Mouse (Mus musculus) testis, adult 10 weeks (tissue): ENCODE results near the gene Sf3a2. TPM values are rescaled to one million over a fixed set of nuclear protein-coding genes. Genes with fewer than 3 reads are reported as not detected.

Source experiments
- polyA plus RNA-seq: library from polyadenylated mRNA; stranded (reverse); fragments of 350-450 nt; fragmentation: Illumina TruSeq; extraction: RNeasy Lipid Tissue Mini Kit (QIAGEN cat#74804); gene quantifications from one replicate; pipeline ENCODE4 v1.2.3, GENCODE M21; 2014; ENCODE audit warnings: low read depth, low replicate concordance

The Sf3a2 gene
- 5.3 TPM for polyA plus RNA-seq

DNA sequence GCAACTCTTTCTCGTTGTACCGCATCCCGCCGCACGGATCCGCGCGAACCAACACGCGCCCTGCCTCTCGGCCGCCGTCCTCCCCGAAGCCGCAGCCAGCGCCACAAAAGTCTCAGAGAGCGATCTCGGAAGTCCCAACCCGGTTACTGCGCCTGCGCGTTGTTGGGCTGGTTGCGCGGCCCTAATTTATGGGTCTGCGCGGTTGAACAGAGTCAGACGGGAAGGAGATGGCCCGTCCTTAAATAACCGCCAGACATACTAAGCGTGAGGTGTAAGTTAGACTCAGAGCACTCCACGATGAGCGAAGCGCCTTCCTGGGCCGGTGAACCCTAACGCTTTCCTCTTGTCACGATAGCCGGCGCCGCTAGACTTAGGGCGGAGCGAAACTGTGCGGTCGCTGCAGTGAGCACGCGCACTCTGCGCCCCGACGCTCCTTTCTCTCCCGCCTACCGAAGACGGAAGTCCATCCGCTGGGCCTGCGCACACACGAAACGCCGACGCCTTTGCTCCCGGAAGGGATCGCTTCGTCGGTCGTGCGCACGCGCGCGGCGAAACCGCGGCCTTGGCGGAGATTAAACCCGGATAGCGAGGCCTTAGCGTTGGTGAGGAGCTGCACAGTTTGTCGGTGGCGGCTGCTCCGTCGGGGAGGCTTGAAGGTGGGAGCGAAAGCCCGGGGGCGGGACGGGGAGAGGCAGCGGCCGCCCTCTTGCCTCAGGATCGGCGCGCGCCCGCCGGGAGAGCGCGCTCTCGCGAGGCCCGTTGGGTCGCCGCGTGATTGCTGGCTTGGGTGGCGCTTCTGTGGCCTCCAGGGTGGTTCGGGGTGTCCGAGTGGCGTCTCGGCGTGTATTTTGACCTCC is at the start of gene Sf3a2, which contains the start of gene Plekhj1:
Sf3a2 (plus strand) TSS at position 49 of the 857 bp plus-strand sequence.
Plekhj1 (minus strand) TSS at position 477 of the 857 bp plus-strand sequence.

GRCm38 (mm10) chr10:80754594-80755290 is 43.3 kb upstream of the Sf3a2 start, which contains the start of gene Dot1l:
Gene Dot1l (plus strand): TSS chr10:80755206.

DNA sequence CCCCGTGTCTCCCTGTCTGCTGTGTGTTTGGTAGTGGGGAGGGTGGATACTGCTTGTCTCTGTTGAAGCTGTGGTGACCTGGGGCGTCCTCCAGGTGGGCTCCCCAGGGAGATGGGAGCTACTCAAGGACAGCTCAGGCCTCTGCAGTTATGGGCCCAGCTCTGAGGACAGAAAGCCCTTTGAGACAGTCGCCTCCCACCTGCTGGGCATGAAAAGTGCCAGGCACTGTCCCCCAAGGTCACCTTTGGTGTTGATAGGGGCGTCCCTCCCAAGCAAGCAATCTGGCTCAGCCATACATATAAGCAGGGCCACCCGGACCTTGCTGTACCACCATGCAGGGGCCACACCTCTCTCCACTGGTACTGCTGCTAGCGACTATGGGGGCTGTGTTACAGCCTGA is 6.9 kb downstream of the Sf3a2 start, which contains the start of gene Amh:
Amh (plus strand) TSS at position 328 of the 400 bp plus-strand sequence.

GRCm38 (mm10) chr10:80813366-80813765 is 15.4 kb downstream of the Sf3a2 start, which contains the start of gene Jsrp1:
Gene Jsrp1 (minus strand): TSS chr10:80813498.

GRCm38 (mm10) chr10:80826151-80827062 is 28.4 kb downstream of the Sf3a2 start, which contains the start of gene Oaz1:
Gene Oaz1 (plus strand): TSS chr10:80826656.

GRCm38 (mm10) chr10:80843931-80844547 is 46.0 kb downstream of the Sf3a2 start, which contains the start of gene Lingo3:
Gene Lingo3 (minus strand): TSS chr10:80844039.

Other genes starting within 250 kb of the Sf3a2 start
- 1.9 TPM for gene Rexo1, start 236.6 kb upstream of the Sf3a2 start, polyA plus RNA-seq
- gene Klf16, start 220.9 kb upstream of the Sf3a2 start, polyA plus RNA-seq: 1.7 TPM
- not detected for gene Abhd17a, start 207.9 kb upstream of the Sf3a2 start, polyA plus RNA-seq
- gene Scamp4, start 195.3 kb upstream of the Sf3a2 start, polyA plus RNA-seq: 0.88 TPM
- gene Adat3, start 195.3 kb upstream of the Sf3a2 start, polyA plus RNA-seq: not detected
- not detected for gene Gm49322, start 192.2 kb upstream of the Sf3a2 start, polyA plus RNA-seq
- 6.7 TPM for gene Csnk1g2, start 175.4 kb upstream of the Sf3a2 start, polyA plus RNA-seq
- gene Btbd2, start 141.1 kb upstream of the Sf3a2 start, polyA plus RNA-seq: 0.13 TPM
- gene Mknk2, start 120.1 kb upstream of the Sf3a2 start, polyA plus RNA-seq: 1.7 TPM
- gene Mob3a, start 96.2 kb upstream of the Sf3a2 start, polyA plus RNA-seq: 2.6 TPM
- 20.6 TPM for gene Izumo4, start 96.0 kb upstream of the Sf3a2 start, polyA plus RNA-seq
- 18.3 TPM for gene Ap3d1, start 55.9 kb upstream of the Sf3a2 start, polyA plus RNA-seq
- gene Dot1l, start 43.0 kb upstream of the Sf3a2 start, polyA plus RNA-seq: 7.6 TPM
- gene Plekhj1, start 428 bp downstream of the Sf3a2 start, polyA plus RNA-seq: 3.8 TPM
- gene Amh, start 7.0 kb downstream of the Sf3a2 start, polyA plus RNA-seq: not detected
- gene Jsrp1, start 15.3 kb downstream of the Sf3a2 start, polyA plus RNA-seq: not detected
- gene Oaz1, start 28.5 kb downstream of the Sf3a2 start, polyA plus RNA-seq: 30.7 TPM
- gene Lingo3, start 45.8 kb downstream of the Sf3a2 start, polyA plus RNA-seq: 0.06 TPM
- 2.3 TPM for gene Lsm7, start 57.0 kb downstream of the Sf3a2 start, polyA plus RNA-seq
- 1.7 TPM for gene Sppl2b, start 57.1 kb downstream of the Sf3a2 start, polyA plus RNA-seq
- gene Tmprss9, start 73.7 kb downstream of the Sf3a2 start, polyA plus RNA-seq: not detected
- gene Timm13, start 102.8 kb downstream of the Sf3a2 start, polyA plus RNA-seq: not detected
- 1.6 TPM for gene Lmnb2, start 120.0 kb downstream of the Sf3a2 start, polyA plus RNA-seq
- 3.8 TPM for gene Gadd45b, start 131.9 kb downstream of the Sf3a2 start, polyA plus RNA-seq
- gene Gng7, start 216.7 kb downstream of the Sf3a2 start, polyA plus RNA-seq: 0.27 TPM
- gene Diras1, start 227.5 kb downstream of the Sf3a2 start, polyA plus RNA-seq: 0.17 TPM
- gene Slc39a3, start 239.2 kb downstream of the Sf3a2 start, polyA plus RNA-seq: 0.71 TPM